Mouse (Mus musculus) intestine, embryonic 15.5 days (tissue): ENCODE measurements around the gene Ubtd2. TPM values are rescaled to one million over a fixed set of nuclear protein-coding genes. Genes with fewer than 3 reads are reported as not detected.
A peak's percentile ranks its signal among the peaks of the same experiment; 100 is the strongest.

ENCODE experiments used
- ATAC-seq: fragments of 200-750 bp; cut with Nextera tagmentation; 2 replicates; pipeline ENCODE4 v1.8.0; 2017; ENCODE audit warnings: moderate TSS enrichment, moderate library complexity
- H3K27ac ChIP-seq: fragments of 300-500 bp; sonication (generic); 2 replicates; pipeline ENCODE4 v1.5.1; 2015; ENCODE audit warnings: mild to moderate bottlenecking, inconsistent platforms
- H3K27me3 ChIP-seq: fragments of 300-500 bp; sonication (generic); replicated peaks from 2 replicates; pipeline ENCODE4 v1.6.1; 2015; ENCODE audit warnings: inconsistent platforms
- H3K36me3 ChIP-seq: fragments of 300-500 bp; sonication (generic); 2 replicates; pipeline ENCODE4 v1.6.1; 2015; ENCODE audit warnings: inconsistent platforms
- H3K4me1 ChIP-seq: fragments of 300-500 bp; sonication (generic); replicated peaks from 2 replicates; pipeline ENCODE4 v1.6.1; 2015; ENCODE audit warnings: inconsistent platforms
- H3K4me2 ChIP-seq: fragments of 300-500 bp; sonication (generic); replicated peaks from 2 replicates; pipeline ENCODE4 v1.6.1; 2015; ENCODE audit warnings: mild to moderate bottlenecking, inconsistent platforms
- H3K4me3 ChIP-seq: fragments of 300-500 bp; sonication (generic); replicated peaks from 2 replicates; pipeline ENCODE4 v1.5.1; 2015; ENCODE audit warnings: inconsistent platforms
- H3K9ac ChIP-seq: fragments of 300-500 bp; sonication (generic); 2 replicates; pipeline ENCODE4 v1.6.1; 2015; ENCODE audit warnings: inconsistent platforms
- H3K9me3 ChIP-seq: fragments of 300-500 bp; sonication (generic); 2 replicates; pipeline ENCODE4 v1.6.1; 2016; ENCODE audit warnings: inconsistent platforms
- WGBS: fragments of 180-500 bp; shearing (Covaris S2); methylation state at CpG from one replicate; pipeline ENCODE4 v1.1.7; 2015; 5-methylcytosine and 5-hydroxymethylcytosine counted together
- polyA plus RNA-seq: library from polyadenylated mRNA; unstranded; fragments of >200 nt; fragmentation: Nextera tagmentation; extraction: Ambion mirVana; gene quantifications from 2 replicates; pipeline ENCODE4 v1.2.1, GENCODE M21; 2015

Gene Ubtd2
- polyA plus RNA-seq, 1 experiment from 2014 or later = 34.0 TPM

DNA sequence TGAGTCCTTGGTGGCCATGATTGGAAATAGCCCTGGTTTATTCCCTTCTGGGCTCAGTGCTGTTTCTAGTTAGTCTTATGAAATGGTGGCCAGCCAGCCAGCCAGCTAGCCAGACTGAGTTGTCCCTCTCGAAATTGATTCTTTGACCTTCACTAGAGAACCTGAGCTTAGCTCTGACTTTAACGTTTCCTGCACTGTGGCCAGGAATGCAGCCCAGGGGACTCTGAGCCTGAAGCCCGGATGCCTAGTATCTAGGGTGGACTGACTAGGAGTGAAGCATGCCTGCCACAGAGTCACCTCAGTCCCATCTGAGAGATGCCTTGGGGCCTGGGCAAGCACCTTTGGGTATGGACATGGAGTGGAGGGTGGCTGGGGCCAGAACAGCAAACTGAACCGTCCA is 109.5 kb downstream of the Ubtd2 start:
- peak overlapping the region; percentile 28; the same call in 1 of the 2 replicates for H3K27ac ChIP-seq

GRCm38 (mm10) chr11:32565088-32565487 is 109.9 kb downstream of the Ubtd2 start:
- Histone ChIP-seq H3K4me3 (no peak overlapping the region), H3K4me1 (peaks cover 32% of the 10 kb centered on the region), H3K4me2 (no peak overlapping the region), H3K9ac (no peak overlapping the region), H3K27ac (peak overlapping the region; percentile 28), H3K27me3 (no peaks in the 10 kb centered on the region), H3K9me3 (no peaks in the 10 kb centered on the region), H3K36me3 (no peaks in the 10 kb centered on the region)
- ATAC-seq = peak; percentile 70
- WGBS = 45% methylated on average over 8 of the region's 8 CpGs

More for the DNA sequence above, 109.5 kb downstream of the Ubtd2 start:
- no peaks in the 10 kb centered on the region for H3K9me3 ChIP-seq
- 54% methylated on average over 4 of the region's 4 CpGs for WGBS
- peaks cover 32% of the 10 kb centered on the region for H3K4me1 ChIP-seq
- no peaks in the 10 kb centered on the region for H3K27me3 ChIP-seq
- no peak overlapping the region for H3K9ac ChIP-seq
- H3K4me3 ChIP-seq = no peak overlapping the region
- H3K36me3 ChIP-seq = no peaks in the 10 kb centered on the region
- ATAC-seq = peak; percentile 14
- no peak overlapping the region for H3K4me2 ChIP-seq

DNA sequence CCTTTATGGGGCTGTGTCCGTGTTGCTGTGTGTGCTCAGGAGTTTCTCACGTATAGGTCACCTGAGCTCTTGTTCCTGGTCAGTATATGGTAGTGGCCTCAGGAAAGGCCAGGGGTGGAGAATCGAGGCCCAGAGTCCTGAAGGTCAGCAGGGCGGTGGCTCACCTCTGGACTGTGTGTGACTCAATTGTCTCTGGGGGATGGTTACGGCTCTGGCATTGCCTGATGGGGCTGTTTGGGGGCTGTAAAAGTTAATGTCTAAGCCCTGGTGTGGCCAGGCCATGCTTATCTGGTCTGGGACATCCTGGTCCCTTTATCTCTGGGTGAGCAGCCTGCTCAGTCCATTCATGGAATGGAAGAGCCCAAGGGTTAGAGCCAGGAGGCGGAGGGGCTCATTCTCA is 111.0 kb downstream of the Ubtd2 start:
- no peak overlapping the region for H3K4me3 ChIP-seq
- ATAC-seq = peak; percentile 19; the same call in 1 of the 2 replicates
- no peak overlapping the region for H3K4me2 ChIP-seq
- no peak overlapping the region for H3K27ac ChIP-seq
- WGBS = 62% methylated on average over 6 of the region's 6 CpGs
- H3K9me3 ChIP-seq = no peaks in the 10 kb centered on the region
- H3K9ac ChIP-seq = no peak overlapping the region
- no peaks in the 10 kb centered on the region for H3K36me3 ChIP-seq
- no peaks in the 10 kb centered on the region for H3K27me3 ChIP-seq
- peaks cover 32% of the 10 kb centered on the region for H3K4me1 ChIP-seq

Other genes starting within 250 kb of the Ubtd2 start
- gene Snrnp25, start 250.0 kb upstream of the Ubtd2 start, polyA plus RNA-seq = 45.1 and 49.1 TPM in 2 replicates
- 52.8 and 53.5 TPM in 2 replicates for gene Rhbdf1, start 233.1 kb upstream of the Ubtd2 start, polyA plus RNA-seq
- gene Mpg, start 228.9 kb upstream of the Ubtd2 start, polyA plus RNA-seq = 30.8 and 36.6 TPM in 2 replicates
- 29.4 and 33.6 TPM in 2 replicates for gene Nprl3, start 187.7 kb upstream of the Ubtd2 start, polyA plus RNA-seq
- 36.3 and 48.2 TPM in 2 replicates for gene Hba-x, start 179.0 kb upstream of the Ubtd2 start, polyA plus RNA-seq
- gene Hba-a1, start 171.9 kb upstream of the Ubtd2 start, polyA plus RNA-seq = 4,064 and 4,369 TPM in 2 replicates
- gene Hbq1b, start 168.4 kb upstream of the Ubtd2 start, polyA plus RNA-seq = 3.0 and 3.3 TPM in 2 replicates
- 10,966 and 11,197 TPM in 2 replicates for gene Hba-a2, start 158.9 kb upstream of the Ubtd2 start, polyA plus RNA-seq
- gene Hbq1a, start 155.3 kb upstream of the Ubtd2 start, polyA plus RNA-seq = 0.40 and 0.68 TPM in 2 replicates
- 12.9 and 13.5 TPM in 2 replicates for gene Sh3pxd2b, start 107.5 kb upstream of the Ubtd2 start, polyA plus RNA-seq
- gene Efcab9, start 76.7 kb downstream of the Ubtd2 start, polyA plus RNA-seq = 0.35 and 0.64 TPM in 2 replicates
- gene Stk10, start 77.9 kb downstream of the Ubtd2 start, polyA plus RNA-seq = 3.6 and 4.3 TPM in 2 replicates
- 59.8 and 65.7 TPM in 2 replicates for gene Fbxw11, start 187.4 kb downstream of the Ubtd2 start, polyA plus RNA-seq